19 mouse cellular contexts compared by ENCODE assay signal in genomic region chr13:51360441-51360962, GRCm38 (mm10).
"Had no signal": no experiment of that assay in that cellular context is flagged by ENCODE, and none has a peak within 500 bp of the region (broad histone marks: within the 10 kb centered on the region; RNA-seq: fewer than 3 reads in every experiment).

No protein-coding gene starts in this region.

- H3K4me1 ChIP-seq: neural tube, embryonic 13.5 days; neural tube, embryonic 15.5 days had no signal

- ATAC-seq: lung, postnatal 0 days; midbrain, embryonic 16.5 days had no signal

- H3K27me3 ChIP-seq: lung, embryonic 15.5 days; midbrain, embryonic 12.5 days; neural tube, embryonic 13.5 days; neural tube, embryonic 15.5 days had no signal

- H3K4me2 ChIP-seq: lung, embryonic 15.5 days; midbrain, embryonic 12.5 days; neural tube, embryonic 13.5 days; neural tube, embryonic 15.5 days had no signal

- H3K36me3 ChIP-seq: lung, embryonic 15.5 days; midbrain, embryonic 10.5 days; midbrain, embryonic 12.5 days; neural tube, embryonic 13.5 days; neural tube, embryonic 15.5 days had no signal

- H3K9me3 ChIP-seq: lung, embryonic 15.5 days; midbrain, embryonic 10.5 days; midbrain, embryonic 12.5 days; neural tube, embryonic 13.5 days; neural tube, embryonic 15.5 days had no signal

- H3K4me3 ChIP-seq: lung, embryonic 15.5 days; midbrain, embryonic 10.5 days; midbrain, embryonic 12.5 days; myocyte; neural tube, embryonic 13.5 days; neural tube, embryonic 15.5 days had no signal

- H3K9ac ChIP-seq: lung, embryonic 15.5 days; midbrain, embryonic 12.5 days; neural tube, embryonic 13.5 days; neural tube, embryonic 15.5 days had no signal

- H3K27ac ChIP-seq: lung, embryonic 15.5 days; midbrain, embryonic 10.5 days; midbrain, embryonic 12.5 days; neural tube, embryonic 13.5 days; neural tube, embryonic 15.5 days had no signal

- DNase-seq: lung, adult 18-20 months; lung, postnatal 4 days; midbrain, embryonic 14.5 days; retina, postnatal 1 day; right cerebral cortex, adult 18-20 months; right cerebral cortex, postnatal 25 days; right cerebral cortex, postnatal 4 days; spleen, adult 18-20 months; thymus, adult 18-20 months; thymus, postnatal 14 days; thymus, postnatal 36 days had no signal
